Mouse (Mus musculus) heart, adult 2 months (tissue): ENCODE results near the gene Zfp408. TPM values are rescaled to one million over a fixed set of nuclear protein-coding genes. Genes with fewer than 3 reads are reported as not detected.

Experiments
- DNase-seq, 2 experiments: peaks; one replicate each; pipeline ENCODE4 v3.0.0; 2021
- H3K27ac ChIP-seq: fragments of 200-600 bp; 2 replicates; pipeline ENCODE4 v1.8.1; 2022
- H3K27me3 ChIP-seq: fragments of 200-500 bp; 2 replicates; pipeline ENCODE4 v1.6.1; 2012; ENCODE audit warnings: mild to moderate bottlenecking, low read length, inconsistent platforms, mixed read lengths; ENCODE audit not compliant: control insufficient read depth, insufficient read depth
- H3K36me3 ChIP-seq: fragments of 200-500 bp; 2 replicates; pipeline ENCODE4 v1.6.1; 2012; ENCODE audit warnings: low read length, inconsistent platforms; ENCODE audit not compliant: control insufficient read depth, insufficient read depth
- H3K4me1 ChIP-seq: fragments of 200-500 bp; 2 replicates; pipeline ENCODE4 v1.6.1; 2011; ENCODE audit warnings: low read length; ENCODE audit not compliant: control insufficient read depth, insufficient read depth
- H3K4me3 ChIP-seq: fragments of 200-600 bp; 2 replicates; pipeline ENCODE4 v1.8.1; 2022
- H3K79me2 ChIP-seq: fragments of 200-500 bp; replicated peaks from 2 replicates; pipeline ENCODE4 v1.6.1; 2012; ENCODE audit warnings: mild to moderate bottlenecking, inconsistent platforms, low read length, moderate library complexity, mixed read lengths; ENCODE audit not compliant: control insufficient read depth, insufficient read depth
- H3K9ac ChIP-seq: fragments of 200-500 bp; 2 replicates; pipeline ENCODE4 v1.6.1; 2012; ENCODE audit warnings: low read depth, mild to moderate bottlenecking, control low read depth, inconsistent platforms, low read length, mixed read lengths
- CTCF ChIP-seq: fragments of 200-600 bp; IDR thresholded peaks from 2 replicates; pipeline ENCODE4 v1.8.1; 2022; ENCODE audit warnings: antibody characterized with exemption, mild to moderate bottlenecking, moderate library complexity
- EP300 ChIP-seq: fragments of 200-500 bp; IDR thresholded peaks from 2 replicates; pipeline ENCODE4 v1.6.1; 2011; ENCODE audit warnings: low read depth, low read length, control low read depth; ENCODE audit not compliant: insufficient read depth
- POLR2A ChIP-seq: fragments of 200-500 bp; IDR thresholded peaks from 2 replicates; pipeline ENCODE4 v1.6.1; 2011; ENCODE audit warnings: mild to moderate bottlenecking, low read depth, low read length, control low read depth; ENCODE audit not compliant: insufficient read depth
- WGBS: fragments of 180-500 bp; shearing (Covaris S2); methylation state at CpG from one replicate; pipeline ENCODE4 v1.1.7; 2018; 5-methylcytosine and 5-hydroxymethylcytosine counted together
- intact Hi-C: fragments of 180-260 bp; cut with DNase I; formaldehyde crosslinking; loops from one replicate; pipeline ENCODE4 v1.15.1; 2025
- long read RNA-seq: library from polyadenylated mRNA; stranded (forward); transcript quantifications from one replicate; pipeline ENCODE4 v2.0.0, GENCODE M21; 2021
- polyA plus RNA-seq: library from polyadenylated mRNA; depleted of rRNA; stranded (reverse); fragments of >200 nt; gene quantifications from 2 replicates; pipeline ENCODE4 v1.2.3, GENCODE M21; 2012; rRNA removed
- total RNA-seq, 2 experiments: library from RNA; stranded (reverse); gene quantifications; 2 replicates each; pipeline ENCODE4 v1.2.3; 2021

The Zfp408 gene
- 1 to 10 TPM; 4.0 to 4.2 TPM for total RNA-seq
- 5.3 and 6.2 TPM in 2 replicates for polyA plus RNA-seq
- long read RNA-seq = 0 reads

DNA sequence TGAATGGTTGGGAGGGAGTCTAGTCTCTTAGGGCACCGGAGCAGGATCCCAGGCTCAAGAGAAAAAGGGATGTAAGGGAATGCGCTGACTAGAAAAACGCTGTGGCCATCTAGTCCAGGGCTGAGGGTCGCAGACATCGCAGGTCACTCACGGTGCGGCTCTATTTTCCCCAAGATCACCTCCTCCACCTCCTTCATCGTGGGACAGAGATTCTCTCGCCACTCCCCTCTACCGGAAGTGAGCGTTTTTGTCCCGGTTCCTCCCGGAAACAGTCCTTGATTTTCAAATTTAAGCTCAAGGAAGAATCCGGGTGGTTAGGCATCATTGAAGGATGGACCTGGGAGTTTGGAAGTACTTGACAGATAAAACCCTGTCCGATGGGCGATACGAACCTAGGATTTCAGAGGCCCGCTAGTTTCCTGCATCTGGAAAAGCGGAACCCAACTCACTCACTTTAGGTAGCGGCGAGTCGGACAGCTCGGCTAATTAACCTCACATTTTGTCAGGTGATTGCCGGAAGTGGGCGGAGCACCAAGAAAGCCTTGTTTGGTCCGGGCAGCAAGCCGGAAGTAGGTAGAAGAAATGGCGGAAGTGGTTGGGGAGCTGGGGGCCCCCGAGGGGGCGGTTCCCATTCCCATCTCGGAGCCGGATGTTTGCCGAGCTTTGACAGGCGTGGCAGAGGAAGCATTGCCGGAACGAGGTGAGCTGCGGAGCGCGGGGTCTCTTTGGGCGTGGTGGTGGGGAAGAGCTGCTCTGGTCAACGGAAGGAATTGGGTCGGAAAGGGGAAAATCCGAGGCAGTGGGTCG lies at the start of gene Zfp408, which contains the start of gene Arhgap1:
TSS of gene Zfp408 (minus strand) at position 239 of the 807 bp plus-strand sequence.
TSS of gene Arhgap1 (plus strand) at position 308 of the 807 bp plus-strand sequence.
- no peaks in the 10 kb centered on the region for H3K36me3 ChIP-seq
- H3K9ac ChIP-seq = peak within 1 kb of the TSS; percentile 94
- peak within 1 kb of the TSS; percentile 70 for H3K4me3 ChIP-seq
- peak within 1 kb of the TSS; percentile 94 for H3K27ac ChIP-seq
- intact Hi-C loops = loop anchor here (1.0 kb wide), 1 partner anchor 61 kb away; the partner anchor contains the start of genes Atg13 and Harbi1
- no peak for TF ChIP-seq CTCF
- TF ChIP-seq EP300 = peak; percentile 33; the same call in 1 of the 2 replicates
- TF ChIP-seq POLR2A = peak; percentile 85
- H3K4me1 ChIP-seq = peaks cover 9% of the 10 kb centered on the region
- H3K27me3 ChIP-seq = no peaks in the 10 kb centered on the region
- H3K79me2 ChIP-seq = 0 out of 2 replicates have a peak, but pooled peaks cover 2% of the 10 kb centered on the region
- DNase-seq = peak; percentile 95 to 96
- under 1% methylated on average over 44 of the region's 44 CpGs for WGBS

- Histone ChIP-seq H3K27ac (peak overlapping the region; percentile 87), H3K36me3 (peaks cover 18% of the 10 kb centered on the region), H3K79me2 (peaks cover 1% of the 10 kb centered on the region; the same call in 1 of the 2 replicates), H3K4me3 (no peak overlapping the region), H3K27me3 (no peaks in the 10 kb centered on the region), H3K4me1 (peaks cover 4% of the 10 kb centered on the region), H3K9ac (no peak overlapping the region)
- DNase-seq = no peak
- 11% methylated on average over 1 of the region's 1 CpGs for WGBS
- intact Hi-C loops = no loop called here
- TF ChIP-seq CTCF (no peak), EP300 (no peak), POLR2A (no peak)
Observed at GRCm38 (mm10) chr2:91699225-91699624, 49.6 kb upstream of the Zfp408 start.

- TF ChIP-seq POLR2A (no peak), EP300 (no peak)
- H3K79me2 ChIP-seq = peaks cover 1% of the 10 kb centered on the region; the same call in 1 of the 2 replicates
- peaks cover 4% of the 10 kb centered on the region for H3K4me1 ChIP-seq
- no peak overlapping the region for H3K4me3 ChIP-seq
- peaks cover 18% of the 10 kb centered on the region for H3K36me3 ChIP-seq
- peak overlapping the region; percentile 56 for H3K27ac ChIP-seq
- WGBS = 49% methylated on average over 1 of the region's 1 CpGs
- no peak for DNase-seq
- no peaks in the 10 kb centered on the region for H3K27me3 ChIP-seq
- H3K9ac ChIP-seq = no peak overlapping the region
- intact Hi-C loops = no loop called here
Observed at GRCm38 (mm10) chr2:91696225-91696590, 46.6 kb upstream of the Zfp408 start.

GRCm38 (mm10) chr2:91695436-91696224 lies 46.0 kb upstream of the Zfp408 start:
- intact Hi-C loops = no loop called here
- Histone ChIP-seq H3K4me3 (no peak overlapping the region), H3K4me1 (peaks cover 4% of the 10 kb centered on the region), H3K79me2 (peaks cover 1% of the 10 kb centered on the region; the same call in 1 of the 2 replicates), H3K27me3 (no peaks in the 10 kb centered on the region), H3K27ac (peak overlapping the region; percentile 56), H3K9ac (no peak overlapping the region), H3K36me3 (peaks cover 18% of the 10 kb centered on the region)
- 41% methylated on average over 10 of the region's 10 CpGs for WGBS
- no peak for TF ChIP-seq POLR2A
- TF ChIP-seq CTCF = no peak
- TF ChIP-seq EP300 = no peak
- DNase-seq = no peak

DNA sequence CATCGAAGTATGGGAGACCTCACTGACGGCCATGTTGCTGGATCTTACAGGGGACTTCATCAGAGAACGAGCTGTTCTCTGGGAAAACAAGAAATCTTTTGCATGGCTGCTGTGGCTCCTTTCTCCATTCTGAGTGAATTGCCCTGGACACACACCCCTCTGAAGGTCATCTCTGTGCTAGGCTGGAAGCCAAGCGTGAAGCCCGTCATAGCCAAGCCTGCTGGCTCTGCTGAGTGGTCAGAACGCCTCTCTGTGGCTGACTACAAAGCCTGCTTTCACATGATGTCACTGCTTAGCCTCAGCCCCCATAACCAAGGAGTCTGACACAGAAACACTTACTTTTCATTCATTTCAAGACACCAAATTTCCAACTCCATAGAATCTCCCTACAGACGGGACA lies 39.9 kb upstream of the Zfp408 start:
- Histone ChIP-seq H3K4me3 (no peak overlapping the region), H3K4me1 (no peaks in the 10 kb centered on the region), H3K27me3 (no peaks in the 10 kb centered on the region), H3K79me2 (no peaks in the 10 kb centered on the region), H3K9ac (no peak overlapping the region), H3K27ac (peak overlapping the region; percentile 43), H3K36me3 (no peaks in the 10 kb centered on the region; the same call in 1 of the 2 replicates)
- TF ChIP-seq POLR2A = no peak
- 0 out of 2 replicates have a peak, but pooled peaks have one; percentile 44 for TF ChIP-seq EP300
- TF ChIP-seq CTCF = 0 out of 2 replicates have a peak, but pooled peaks have one; percentile 10
- WGBS = 60% methylated on average over 7 of the region's 7 CpGs
- DNase-seq = peak; percentile 67 to 79
- intact Hi-C loops = no loop called here
